Mouse (Mus musculus) lung, adult 2 months (tissue): ENCODE measurements around the gene Tnni3.

ENCODE experiments used
- CTCF ChIP-seq: fragments of 200-500 bp; IDR thresholded peaks from 2 replicates; pipeline ENCODE4 v1.5.1; 2011; ENCODE audit warnings: mild to moderate bottlenecking, low read length, control low read depth; ENCODE audit not compliant: insufficient read depth
- POLR2A ChIP-seq: fragments of 200-500 bp; IDR thresholded peaks from 2 replicates; pipeline ENCODE4 v1.6.1; 2011; ENCODE audit warnings: low read depth, mild to moderate bottlenecking, control low read depth, low read length, borderline replicate concordance; ENCODE audit errors: extremely low read depth

DNA sequence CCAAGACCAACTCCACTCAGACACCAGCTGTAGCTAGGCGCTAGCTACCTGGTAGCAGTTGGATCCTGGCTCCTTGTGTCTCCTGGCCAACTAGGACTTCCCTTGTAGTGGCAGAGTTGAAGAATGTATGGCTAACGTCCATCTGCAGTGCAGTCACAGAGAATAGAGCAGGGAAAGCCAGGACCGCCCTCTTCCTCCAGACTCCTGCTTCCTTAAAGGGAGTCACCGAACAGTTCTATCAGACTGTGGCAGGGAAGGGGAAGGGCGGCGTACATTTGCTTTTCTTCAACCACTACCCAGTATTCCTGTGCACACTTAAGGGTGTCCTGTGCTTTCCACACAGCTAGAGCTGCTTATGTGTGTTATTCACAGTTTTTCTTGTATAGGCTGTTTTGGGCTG is 32.7 kb downstream of the Tnni3 start:
- TF ChIP-seq CTCF: no peak
- no peak for TF ChIP-seq POLR2A
